Mouse (Mus musculus): Measurements from ENCODE around the gene Wfdc15a. TPM values are rescaled to one million over a fixed set of nuclear protein-coding genes. Genes with fewer than 3 reads are reported as not detected.
"Not testable (repeated sequence)": the region's sequence is repeated elsewhere in the genome, so short reads cannot be mapped to it uniquely, and the experiment has no call there.

The Wfdc15a gene
- not detected in 2 replicates for polyA plus RNA-seq (2012; rRNA removed)

- WGBS, result 80% methylated on average over 20 of the region's 20 CpGs
- no peak for DNase-seq (ENCODE audit: low read depth, low spot score)
Observed at GRCm38 (mm10) chr2:164199626-164200327, at the start of gene Wfdc15a. TSS of gene Wfdc15a (minus strand) at chr2:164200130.

- WGBS, result 71% methylated on average over 3 of the region's 3 CpGs
- DNase-seq (ENCODE audit: low read depth, low spot score), result no peak
Observed at GRCm38 (mm10) chr2:164238366-164238765, 38.4 kb upstream of the Wfdc15a start, which contains the start of gene Svs2. TSS of gene Svs2 (minus strand) at chr2:164238466.

GRCm38 (mm10) chr2:164232671-164233070, 32.7 kb upstream of the Wfdc15a start:
- DNase-seq (ENCODE audit: low read depth, low spot score), result no peak
- WGBS, result 44% methylated on average over 8 of the region's 8 CpGs

- WGBS, result 78% methylated on average over 8 of the region's 8 CpGs
Observed at GRCm38 (mm10) chr2:164228361-164229070, 28.6 kb upstream of the Wfdc15a start.

DNA sequence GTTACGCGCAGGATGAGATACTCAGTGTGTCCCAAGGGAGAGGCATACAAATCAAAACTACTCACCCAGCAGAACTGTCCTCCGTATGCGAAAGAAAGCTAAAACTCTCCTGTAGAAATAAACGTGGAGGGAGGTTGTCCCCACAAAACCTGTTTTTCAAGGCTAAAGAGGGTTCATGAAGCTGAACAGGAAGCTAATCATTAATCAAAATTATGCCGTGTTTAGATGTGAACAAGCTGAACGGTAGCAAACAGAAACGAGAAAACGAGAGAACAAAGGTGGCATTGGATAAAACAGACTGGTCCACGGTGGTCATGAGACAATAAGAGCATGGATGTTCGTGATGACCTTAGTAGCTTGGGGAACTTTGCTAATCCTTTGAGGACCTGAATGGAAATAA, 21.6 kb upstream of the Wfdc15a start, which contains the start of gene Wfdc15b:
Wfdc15b (minus strand) TSS at position 139 of the 400 bp plus-strand sequence.
- DNase-seq (ENCODE audit: low read depth, low spot score), result no peak
- 20% methylated on average over 11 of the region's 11 CpGs for WGBS

More at GRCm38 (mm10) chr2:164228361-164229070, 28.6 kb upstream of the Wfdc15a start:
- no peak for DNase-seq (ENCODE audit: low read depth, low spot score)

DNA sequence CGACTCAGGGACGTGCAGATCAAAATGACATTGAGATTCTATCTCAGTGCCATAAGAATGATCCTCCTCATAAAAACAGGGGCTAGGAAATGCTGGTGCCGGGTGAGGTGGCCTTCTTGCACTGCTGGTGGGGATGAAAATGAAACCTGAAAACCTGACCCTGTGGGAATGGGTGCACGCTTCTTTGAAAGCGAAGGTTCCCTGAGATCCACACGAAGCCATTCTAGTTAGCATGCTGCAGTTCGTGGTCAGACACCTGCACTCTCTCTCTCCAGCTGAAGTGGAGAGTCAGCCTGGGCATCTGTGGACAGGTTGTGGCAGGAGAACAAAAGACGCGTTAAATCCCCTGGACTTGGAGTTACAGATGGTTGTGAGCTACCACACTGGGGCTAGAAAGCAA, 19.4 kb upstream of the Wfdc15a start:
- WGBS, result 86% methylated on average over 9 of the region's 9 CpGs

GRCm38 (mm10) chr2:164212711-164213110, 12.8 kb upstream of the Wfdc15a start:
- no peak for DNase-seq (ENCODE audit: low read depth, low spot score)
- WGBS, result 92% methylated on average over 5 of the region's 5 CpGs

More for the DNA sequence above, 19.4 kb upstream of the Wfdc15a start:
- DNase-seq (ENCODE audit: low read depth, low spot score), result no peak

DNA sequence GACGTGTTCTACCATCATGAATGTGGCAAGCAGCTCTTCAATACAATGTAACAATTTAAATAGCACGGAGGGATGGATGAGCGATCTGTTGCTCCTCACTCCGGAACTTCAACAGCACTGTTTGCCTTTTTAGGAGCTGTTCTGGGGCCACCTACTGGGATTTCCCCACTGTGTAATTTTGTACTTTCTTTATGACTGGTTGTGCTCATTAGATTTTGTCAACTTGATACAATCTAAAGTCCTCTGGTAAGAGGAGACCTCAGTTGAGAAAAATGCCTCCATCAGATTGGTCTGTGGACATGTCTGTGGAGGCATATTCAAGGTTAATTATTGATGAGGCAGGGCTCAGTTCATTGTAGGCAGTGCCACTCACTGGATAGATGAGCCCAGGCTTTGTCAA, 11.0 kb upstream of the Wfdc15a start:
- WGBS, result 84% methylated on average over 4 of the region's 4 CpGs
- no peak for DNase-seq (ENCODE audit: low read depth, low spot score)

GRCm38 (mm10) chr2:164206676-164207075, 6.7 kb upstream of the Wfdc15a start:
- no peak for DNase-seq (ENCODE audit: low read depth, low spot score)
- WGBS, result 44% methylated on average over 4 of the region's 4 CpGs

- not testable (repeated sequence) for DNase-seq (ENCODE audit: low read depth, low spot score)
- 92% methylated on average over 10 of the region's 10 CpGs for WGBS
Observed at GRCm38 (mm10) chr2:164206011-164206410, 6.1 kb upstream of the Wfdc15a start.

GRCm38 (mm10) chr2:164196700-164196990, 3.3 kb downstream of the Wfdc15a start:
- DNase-seq (ENCODE audit: low read depth, low spot score), result no peak

GRCm38 (mm10) chr2:164195971-164196699, 3.8 kb downstream of the Wfdc15a start:
- no peak for DNase-seq (ENCODE audit: low read depth, low spot score)
- WGBS, result 79% methylated on average over 5 of the region's 5 CpGs

More at GRCm38 (mm10) chr2:164196700-164196990, 3.3 kb downstream of the Wfdc15a start:
- WGBS, result 67% methylated on average over 5 of the region's 5 CpGs

DNA sequence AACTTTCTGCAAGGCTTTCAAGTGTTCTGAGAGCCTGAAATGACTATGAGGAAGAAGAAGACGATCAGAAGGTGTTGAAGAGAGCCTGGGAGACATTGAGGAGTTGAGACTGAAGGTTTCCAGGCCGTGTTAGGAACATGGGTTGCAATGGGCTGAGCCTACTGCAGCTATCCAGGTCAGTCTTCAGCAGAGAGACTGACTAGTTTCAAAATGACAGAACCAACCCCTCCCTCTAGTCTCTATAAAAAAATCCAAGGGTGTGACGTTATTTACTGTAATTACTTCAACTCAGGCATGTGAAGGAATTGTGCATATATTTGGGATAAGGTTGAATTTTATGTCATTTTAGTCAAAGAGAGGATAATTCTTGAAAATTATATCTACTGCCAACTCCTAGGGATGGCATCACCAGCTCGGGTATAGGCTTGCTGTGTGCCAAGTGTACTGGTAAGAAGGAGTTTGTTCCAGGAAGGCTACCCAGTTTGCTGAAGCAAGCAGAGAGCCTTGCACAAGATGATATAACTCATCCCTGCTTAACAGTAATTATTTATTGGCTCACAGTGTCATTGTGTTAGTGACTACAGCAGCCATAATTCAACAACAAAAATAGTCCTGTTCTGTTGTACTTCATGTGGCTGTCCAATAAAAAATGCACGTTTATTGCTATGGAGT, 4.8 kb downstream of the Wfdc15a start:
- 45% methylated on average over 5 of the region's 5 CpGs for WGBS
- no peak for DNase-seq (ENCODE audit: low read depth, low spot score)

- no peak for DNase-seq (ENCODE audit: low read depth, low spot score)
Observed at GRCm38 (mm10) chr2:164192279-164192678, 7.7 kb downstream of the Wfdc15a start.

DNA sequence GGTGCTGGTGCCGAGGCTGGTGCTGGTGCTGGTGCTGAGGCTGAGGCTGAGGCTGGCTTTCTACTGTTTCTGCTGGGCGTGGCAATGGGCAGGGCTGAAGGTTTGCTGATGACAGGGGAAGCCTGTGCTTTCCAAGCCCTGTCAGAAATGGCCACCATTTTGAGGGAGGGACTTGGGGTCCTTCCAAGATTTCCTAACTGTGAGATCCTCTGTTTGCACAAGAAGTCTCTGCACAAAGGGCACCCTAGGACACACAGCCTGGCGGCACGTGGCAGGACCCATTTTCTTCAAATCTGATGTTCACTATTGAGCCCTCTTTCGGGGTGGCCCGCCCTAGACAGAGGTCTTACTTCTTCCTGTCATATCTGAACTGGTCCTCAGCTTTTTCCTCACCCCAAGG, 9.4 kb downstream of the Wfdc15a start, which contains the start of gene Wfdc12:
Wfdc12 (minus strand) TSS at position 33 of the 400 bp plus-strand sequence.
- WGBS, result 65% methylated on average over 6 of the region's 6 CpGs
- no peak for DNase-seq (ENCODE audit: low read depth, low spot score)

DNA sequence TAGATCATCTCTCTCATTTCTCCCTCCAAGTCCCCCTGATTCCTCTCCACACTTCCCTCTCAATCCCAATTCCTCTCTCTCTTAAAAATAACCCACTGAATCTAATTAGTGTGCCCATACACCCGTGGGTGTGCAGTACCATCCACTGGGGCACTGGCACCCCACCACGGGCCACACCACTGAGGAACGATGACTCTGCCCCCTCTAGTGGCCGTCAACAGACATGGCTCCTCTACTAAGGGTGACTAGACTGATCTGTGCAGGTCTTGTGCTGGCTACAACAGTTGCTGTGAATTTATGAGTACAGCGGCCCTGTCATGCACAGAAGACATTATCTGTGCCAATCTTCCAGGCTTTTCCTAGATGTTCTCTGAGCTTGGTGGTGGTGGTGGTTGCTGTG, 11.2 kb downstream of the Wfdc15a start:
- no peak for DNase-seq (ENCODE audit: low read depth, low spot score)
- WGBS, result 26% methylated on average over 5 of the region's 5 CpGs

- 32% methylated on average over 9 of the region's 9 CpGs for WGBS
- no peak for DNase-seq (ENCODE audit: low read depth, low spot score)
Observed at GRCm38 (mm10) chr2:164184145-164184719, 15.7 kb downstream of the Wfdc15a start.

GRCm38 (mm10) chr2:164183340-164183739, 16.6 kb downstream of the Wfdc15a start:
- DNase-seq (ENCODE audit: low read depth, low spot score), result no peak
- WGBS, result 62% methylated on average over 9 of the region's 9 CpGs

GRCm38 (mm10) chr2:164182692-164183255, 17.2 kb downstream of the Wfdc15a start, which contains the start of gene Wfdc5:
TSS of gene Wfdc5 (minus strand) at chr2:164182742.
- WGBS, result 60% methylated on average over 7 of the region's 7 CpGs
- no peak for DNase-seq (ENCODE audit: low read depth, low spot score)
